Mouse (Mus musculus): ENCODE results near the gene Bpifb9b. TPM values are rescaled to one million over a fixed set of nuclear protein-coding genes. Genes with fewer than 3 reads are reported as not detected.

Gene Bpifb9b
- polyA plus RNA-seq, 1 experiment from 2014 or later, result not detected

Other genes starting within 250 kb of the Bpifb9b start
- gene Bpifa3, start 176.9 kb upstream of the Bpifb9b start, polyA plus RNA-seq (2014; fragmentation: Nextera tagmentation; extraction: Ambion mirVana), result not detected in 2 replicates
- gene Bpifa1, start 164.3 kb upstream of the Bpifb9b start, polyA plus RNA-seq (2014; fragmentation: Nextera tagmentation; extraction: Ambion mirVana), result not detected in 2 replicates
- not detected in 2 replicates for gene Bpifa5, start 144.6 kb upstream of the Bpifb9b start, polyA plus RNA-seq (2014; fragmentation: Nextera tagmentation; extraction: Ambion mirVana)
- gene Bpifb1, start 116.4 kb upstream of the Bpifb9b start, polyA plus RNA-seq (2014; fragmentation: Nextera tagmentation; extraction: Ambion mirVana), result 148 and 184 TPM in 2 replicates
- 0.45 and 1.0 TPM in 2 replicates for gene Bpifb5, start 83.5 kb upstream of the Bpifb9b start, polyA plus RNA-seq (2014; fragmentation: Nextera tagmentation; extraction: Ambion mirVana)
- gene Bpifb9a, start 49.4 kb upstream of the Bpifb9b start, polyA plus RNA-seq (2014; fragmentation: Nextera tagmentation; extraction: Ambion mirVana), result not detected in 2 replicates
- 12.2 and 15.8 TPM in 2 replicates for gene Cdk5rap1, start 65.8 kb downstream of the Bpifb9b start, polyA plus RNA-seq (2014; fragmentation: Nextera tagmentation; extraction: Ambion mirVana)
- gene Snta1, start 100.9 kb downstream of the Bpifb9b start, polyA plus RNA-seq (2014; fragmentation: Nextera tagmentation; extraction: Ambion mirVana), result 2.4 and 3.1 TPM in 2 replicates
- gene Cbfa2t2, start 129.3 kb downstream of the Bpifb9b start, polyA plus RNA-seq (2014; fragmentation: Nextera tagmentation; extraction: Ambion mirVana), result 43.6 and 45.3 TPM in 2 replicates
- gene 1700003F12Rik, start 239.9 kb downstream of the Bpifb9b start, polyA plus RNA-seq (2014; fragmentation: Nextera tagmentation; extraction: Ambion mirVana), result 0.77 and 0.91 TPM in 2 replicates
- gene Actl10, start 244.5 kb downstream of the Bpifb9b start, polyA plus RNA-seq (2014; fragmentation: Nextera tagmentation; extraction: Ambion mirVana), result 0.17 TPM in 1 of 2 replicates, not detected in the other